ENCODE assay signal across 9 mouse cellular contexts in genomic region chr12:101767306-101768053, GRCm38 (mm10). TPM values are rescaled to one million over a fixed set of nuclear protein-coding genes. Genes with fewer than 3 reads are reported as not detected.
DNase-seq lines count a peak whose midpoint lies in the region; ATAC-seq and TF ChIP-seq lines count a peak whose summit lies in the region.
"Had no signal": no experiment of that assay in that cellular context is flagged by ENCODE, and none has a peak within 500 bp of the region (broad histone marks: within the 10 kb centered on the region; RNA-seq: fewer than 3 reads in every experiment).

No protein-coding gene starts in this region.

- peak; percentile 32 to 57 for DNase-seq in cerebellum, postnatal 14 days
- no peak for DNase-seq in cerebellum, adult 11 months
- peak; percentile 81 for DNase-seq in adrenal gland, postnatal 10 days
- no peak for DNase-seq in heart, postnatal 0 days (ENCODE audit: low spot score)
- peak; percentile 90 to 93 for DNase-seq in lung, adult 18-20 months
- no peak for DNase-seq in left cerebral cortex, adult 8-10 months (ENCODE audit: low spot score in 2 of 2)
- no peak for DNase-seq in embryo, embryonic 9.5 days (ENCODE audit: extremely low spot score)
- no peak for DNase-seq in T-cell, adult 2 months (ENCODE audit: low spot score)

- no peak overlapping the region for H3K9ac ChIP-seq in heart, postnatal 0 days (replicated peaks; ENCODE audit: low read depth, low read length)
- H3K9ac ChIP-seq: hindbrain, embryonic 15.5 days had no signal

- peaks cover 15% of the 10 kb centered on the region; the same call in 1 of the 2 replicates for H3K4me1 ChIP-seq in heart, postnatal 0 days (ENCODE audit: control insufficient read depth, insufficient read depth)
- H3K4me1 ChIP-seq: hindbrain, embryonic 15.5 days had no signal

- TF ChIP-seq EP300 in heart, postnatal 0 days (IDR thresholded peaks at IDR 0.05; ENCODE audit: low read depth) = no peak

- no peak overlapping the region for H3K4me3 ChIP-seq in heart, postnatal 0 days (ENCODE audit: low read depth, low read length)
- H3K4me3 ChIP-seq: hindbrain, embryonic 15.5 days had no signal

- peak; percentile 44 for ATAC-seq in heart, postnatal 0 days (ENCODE audit: insufficient read depth, low read depth)

- H3K4me2 ChIP-seq in heart, postnatal 0 days (ENCODE audit: low read depth, low read length) = no peak overlapping the region
- H3K4me2 ChIP-seq: hindbrain, embryonic 15.5 days had no signal

- peak overlapping the region; percentile 18; the same call in 1 of the 2 replicates for H3K27ac ChIP-seq in heart, postnatal 0 days (ENCODE audit: low read depth)
- H3K27ac ChIP-seq: hindbrain, embryonic 15.5 days had no signal

- WGBS in heart, postnatal 0 days = 34% methylated on average over 9 of the region's 9 CpGs

- H3K27me3 ChIP-seq in heart, postnatal 0 days (ENCODE audit: control insufficient read depth, insufficient read depth, low read length) = no peaks in the 10 kb centered on the region
- H3K27me3 ChIP-seq: hindbrain, embryonic 15.5 days had no signal

- no peaks in the 10 kb centered on the region for H3K36me3 ChIP-seq in heart, postnatal 0 days (replicated peaks; ENCODE audit: control insufficient read depth, insufficient read depth, low read length)
- H3K36me3 ChIP-seq: hindbrain, embryonic 15.5 days had no signal

- TF ChIP-seq CTCF in heart, postnatal 0 days (IDR thresholded peaks at IDR 0.05; ENCODE audit: low read depth) = no peak

- H3K9me3 ChIP-seq in heart, postnatal 0 days (replicated peaks; ENCODE audit: control insufficient read depth, low read length) = no peaks in the 10 kb centered on the region
- H3K9me3 ChIP-seq: hindbrain, embryonic 15.5 days had no signal

RNA-seq across cellular contexts. Expression of gene Tc2n, which starts 49.2 kb away (rescaled TPM):
- 1 to 10 TPM in 1 of 2 experiments, under 1 TPM in 1; 0.88 to 2.3 TPM for total RNA-seq in adrenal gland, postnatal 10 days (2021)
- 0.89 and 0.99 TPM in 2 replicates for total RNA-seq in heart, postnatal 0 days (2014; rRNA removed; ENCODE audit: low replicate concordance)
- 0.31 and 0.33 TPM in 2 replicates for polyA plus RNA-seq in heart, postnatal 0 days (2015; fragmentation: Nextera tagmentation; extraction: Ambion mirVana)
- total RNA-seq in left cerebral cortex, adult 8-10 months (2022) = under 1 TPM; 0.20 to 0.58 (median 0.47) TPM

RNA-seq across cellular contexts. Expression of gene Fbln5, which starts 51.4 kb away (rescaled TPM):
- total RNA-seq in adrenal gland, postnatal 10 days (2021) = 10 to 100 TPM; 60.7 to 81.7 TPM
- total RNA-seq in heart, postnatal 0 days (2014; rRNA removed; ENCODE audit: low replicate concordance) = 35.9 and 38.4 TPM in 2 replicates
- polyA plus RNA-seq in heart, postnatal 0 days (2015; fragmentation: Nextera tagmentation; extraction: Ambion mirVana) = 56.0 and 61.6 TPM in 2 replicates
- 10 to 100 TPM in 1 of 4 experiments, 1 to 10 TPM in 3; 6.9 to 10.3 (median 7.9) TPM for total RNA-seq in left cerebral cortex, adult 8-10 months (2022)

Comparison
In these comparisons a context has a peak if more than half of its experiments do, and no peak if none do; other contexts are left out.
1. DNase-seq: peak in cerebellum, postnatal 14 days (2 of 2), adrenal gland, postnatal 10 days (single experiment) and lung, adult 18-20 months (2 of 2); none in cerebellum, adult 11 months (single experiment), heart, postnatal 0 days (single experiment), left cerebral cortex, adult 8-10 months (0 of 2), embryo, embryonic 9.5 days (single experiment) and T-cell, adult 2 months (single experiment).